Comparison of ENCODE assay signal across 31 mouse cellular contexts in genomic region chr9:27353082-27353481, GRCm38 (mm10). TPM values are rescaled to one million over a fixed set of nuclear protein-coding genes. Genes with fewer than 3 reads are reported as not detected.
A peak's percentile ranks its signal among the peaks of the same experiment; 100 is the strongest.
DNase-seq lines count a peak whose midpoint lies in the region; ATAC-seq and TF ChIP-seq lines count a peak whose summit lies in the region.
"Had no signal": no experiment of that assay in that cellular context is flagged by ENCODE, and none has a peak within 500 bp of the region (broad histone marks: within the 10 kb centered on the region; RNA-seq: fewer than 3 reads in every experiment).

No protein-coding gene starts in this region.

- no peaks in the 10 kb centered on the region for H3K9me3 ChIP-seq in forebrain, embryonic 15.5 days
- H3K9me3 ChIP-seq in forebrain, embryonic 12.5 days: no peaks in the 10 kb centered on the region
- H3K9me3 ChIP-seq in liver, embryonic 11.5 days (ENCODE audit: control insufficient read depth, low read length): no peaks in the 10 kb centered on the region
- H3K9me3 ChIP-seq: embryonic facial prominence, embryonic 12.5 days; embryonic facial prominence, embryonic 15.5 days; forebrain, embryonic 13.5 days; heart, embryonic 12.5 days; heart, embryonic 15.5 days had no signal

- TF ChIP-seq CTCF in liver, adult 2 months (IDR thresholded peaks at IDR 0.05; ENCODE audit: low read depth, low read length): no peak

- no peaks in the 10 kb centered on the region for H3K79me2 ChIP-seq in liver, adult 2 months (ENCODE audit: control insufficient read depth, insufficient read depth, low read length)

- H3K36me3 ChIP-seq in forebrain, embryonic 15.5 days: no peaks in the 10 kb centered on the region
- H3K36me3 ChIP-seq in forebrain, embryonic 12.5 days (replicated peaks): peaks cover 6% of the 10 kb centered on the region; the same call in 1 of the 2 replicates
- H3K36me3 ChIP-seq in liver, adult 2 months (ENCODE audit: control insufficient read depth, insufficient read depth, low read length): no peaks in the 10 kb centered on the region
- no peaks in the 10 kb centered on the region for H3K36me3 ChIP-seq in liver, embryonic 11.5 days (ENCODE audit: control insufficient read depth, insufficient read depth, low read length)
- H3K36me3 ChIP-seq: embryonic facial prominence, embryonic 12.5 days; embryonic facial prominence, embryonic 15.5 days; heart, embryonic 12.5 days; heart, embryonic 15.5 days had no signal

- no peak for TF ChIP-seq POLR2A in liver, adult 2 months (IDR thresholded peaks at IDR 0.05; ENCODE audit: extremely low read depth, insufficient read depth, low read length)

- H3K4me2 ChIP-seq in forebrain, embryonic 15.5 days (replicated peaks): no peak overlapping the region
- H3K4me2 ChIP-seq in forebrain, embryonic 12.5 days: no peak overlapping the region
- H3K4me2 ChIP-seq in liver, embryonic 11.5 days: no peak overlapping the region
- H3K4me2 ChIP-seq: embryonic facial prominence, embryonic 12.5 days; embryonic facial prominence, embryonic 15.5 days; forebrain, embryonic 13.5 days; heart, embryonic 12.5 days; heart, embryonic 15.5 days; hindbrain, embryonic 14.5 days had no signal

- no peaks in the 10 kb centered on the region for H3K27me3 ChIP-seq in forebrain, embryonic 15.5 days
- H3K27me3 ChIP-seq in forebrain, embryonic 12.5 days: no peaks in the 10 kb centered on the region
- H3K27me3 ChIP-seq in liver, adult 2 months (ENCODE audit: control insufficient read depth, insufficient read depth, low read length): no peaks in the 10 kb centered on the region
- H3K27me3 ChIP-seq in liver, embryonic 11.5 days (replicated peaks; ENCODE audit: control insufficient read depth, insufficient read depth, low read length): no peaks in the 10 kb centered on the region
- H3K27me3 ChIP-seq: embryonic facial prominence, embryonic 12.5 days; embryonic facial prominence, embryonic 15.5 days; forebrain, embryonic 13.5 days; heart, embryonic 12.5 days; heart, embryonic 15.5 days had no signal

- WGBS in forebrain, embryonic 15.5 days: 85% methylated on average over 7 of the region's 7 CpGs
- 90% methylated on average over 7 of the region's 7 CpGs for WGBS in forebrain, embryonic 12.5 days
- whole genome bisulfite sequencing in liver, adult 2 months: 71% methylated on average over 7 of the region's 7 CpGs
- WGBS in liver, embryonic 11.5 days: 80% methylated on average over 7 of the region's 7 CpGs

- no peak overlapping the region for H3K4me3 ChIP-seq in forebrain, embryonic 15.5 days
- no peak overlapping the region for H3K4me3 ChIP-seq in forebrain, embryonic 12.5 days (replicated peaks)
- H3K4me3 ChIP-seq in liver, adult 2 months (ENCODE audit: insufficient read depth, low read depth, low read length): no peak overlapping the region
- no peak overlapping the region for H3K4me3 ChIP-seq in liver, embryonic 11.5 days (ENCODE audit: low read depth, low read length)
- H3K4me3 ChIP-seq: embryonic facial prominence, embryonic 12.5 days; embryonic facial prominence, embryonic 15.5 days; forebrain, embryonic 13.5 days; gastrocnemius, adult 2 months; heart, embryonic 12.5 days; heart, embryonic 15.5 days had no signal

- H3K27ac ChIP-seq in forebrain, embryonic 15.5 days (replicated peaks): 0 out of 2 replicates have a peak overlapping the region, but pooled peaks have one; percentile 5
- H3K27ac ChIP-seq in forebrain, embryonic 12.5 days: no peak overlapping the region
- H3K27ac ChIP-seq in liver, adult 2 months (replicated peaks; ENCODE audit: insufficient read depth, low read depth, low read length): no peak overlapping the region
- no peak overlapping the region for H3K27ac ChIP-seq in liver, embryonic 11.5 days (ENCODE audit: low read depth, low read length)
- H3K27ac ChIP-seq: embryonic facial prominence, embryonic 12.5 days; embryonic facial prominence, embryonic 15.5 days; forebrain, embryonic 13.5 days; gastrocnemius, adult 2 months; heart, embryonic 15.5 days; hindbrain, embryonic 14.5 days; hindbrain, postnatal 0 days had no signal

- peak; percentile 30 for DNase-seq in heart, adult 11 months
- DNase-seq in heart, postnatal 4 days: no peak
- DNase-seq in liver, adult 2 months (ENCODE audit: extremely low read depth, low read depth, low spot score): peak; percentile 13
- DNase-seq in liver, embryonic 11.5 days (ENCODE audit: low spot score): no peak
- peak; percentile 63 for DNase-seq in brain, adult 2 months (ENCODE audit: low read depth, low spot score)
- DNase-seq in cerebellum, postnatal 4 days (ENCODE audit: low spot score in 2 of 2): no peak
- DNase-seq: adrenal gland, adult 8-10 months; adrenal gland, postnatal 25 days; cerebellum, adult 18-20 months; cerebellum, adult 9-10 months; cerebellum, postnatal 14 days; gastrocnemius, adult 2 months; gastrocnemius, postnatal 14 days; heart, adult 18-20 months; heart, postnatal 10 days; heart, postnatal 36 days had no signal

- 0 out of 2 replicates have a peak, but pooled peaks cover 3% of the 10 kb centered on the region for H3K4me1 ChIP-seq in forebrain, embryonic 15.5 days
- no peaks in the 10 kb centered on the region for H3K4me1 ChIP-seq in forebrain, embryonic 12.5 days
- no peaks in the 10 kb centered on the region for H3K4me1 ChIP-seq in liver, adult 2 months (ENCODE audit: control insufficient read depth, insufficient read depth, low read length)
- H3K4me1 ChIP-seq in liver, embryonic 11.5 days (replicated peaks; ENCODE audit: control insufficient read depth, insufficient read depth, low read length): no peaks in the 10 kb centered on the region
- H3K4me1 ChIP-seq: embryonic facial prominence, embryonic 12.5 days; embryonic facial prominence, embryonic 15.5 days; forebrain, embryonic 13.5 days; heart, embryonic 12.5 days; heart, embryonic 15.5 days had no signal

- ATAC-seq in forebrain, embryonic 15.5 days (replicated peaks): no peak
- ATAC-seq in forebrain, embryonic 12.5 days (ENCODE audit: low FRiP score): no peak
- no peak for ATAC-seq in liver, embryonic 11.5 days (replicated peaks; ENCODE audit: low FRiP score)
- ATAC-seq: activated CD4-positive, CD25-positive, alpha-beta regulatory T cell, adult 4 months; forebrain, embryonic 13.5 days; hindbrain, postnatal 0 days; inflammation-experienced regulatory T-cells, adult 6 months had no signal

- H3K9ac ChIP-seq in forebrain, embryonic 15.5 days (replicated peaks): no peak overlapping the region
- no peak overlapping the region for H3K9ac ChIP-seq in forebrain, embryonic 12.5 days
- H3K9ac ChIP-seq in liver, adult 2 months (ENCODE audit: low read depth, low read length): no peak overlapping the region
- no peak overlapping the region for H3K9ac ChIP-seq in liver, embryonic 11.5 days (ENCODE audit: low read depth, low read length)
- H3K9ac ChIP-seq: embryonic facial prominence, embryonic 12.5 days; embryonic facial prominence, embryonic 15.5 days; forebrain, embryonic 13.5 days; heart, embryonic 12.5 days; heart, embryonic 15.5 days; hindbrain, embryonic 14.5 days had no signal

RNA-seq across cellular contexts. Expression of gene Spata19, which starts 43.5 kb away (rescaled TPM):
- not detected in 2 replicates for polyA plus RNA-seq in forebrain, embryonic 15.5 days (2015; fragmentation: Nextera tagmentation; extraction: Ambion mirVana)
- not detected in 2 replicates for polyA plus RNA-seq in forebrain, embryonic 12.5 days (2016; fragmentation: Nextera tagmentation; extraction: Ambion mirVana)
- not detected for total RNA-seq in heart, postnatal 4 days (2021)
- not detected in 2 replicates for total RNA-seq in liver, adult 2 months (2014; rRNA removed)
- polyA plus RNA-seq in liver, adult 2 months (2012; rRNA removed): not detected in 2 replicates
- not detected in 2 replicates for polyA plus RNA-seq in liver, embryonic 11.5 days (2014; fragmentation: Nextera tagmentation; extraction: Ambion mirVana)
- total RNA-seq: adrenal gland, adult 8-10 months; adrenal gland, postnatal 25 days; common myeloid progenitor, adult 5-6 weeks; ES-E14; gastrocnemius, adult 2 months; gastrocnemius, postnatal 14 days; gastrocnemius, postnatal 4 days; heart, adult 18-20 months; heart, postnatal 10 days; heart, postnatal 36 days; hindbrain, postnatal 0 days had no signal
- polyA plus RNA-seq: activated CD4-positive, CD25-positive, alpha-beta regulatory T cell, adult 4 months; embryonic facial prominence, embryonic 12.5 days; embryonic facial prominence, embryonic 15.5 days; forebrain, embryonic 13.5 days; heart, embryonic 12.5 days; heart, embryonic 15.5 days; hindbrain, embryonic 11.5 days; hindbrain, postnatal 0 days; inflammation-experienced regulatory T-cells, adult 6 months had no signal

RNA-seq across cellular contexts. Expression of gene Igsf9b, which starts 54.1 kb away (rescaled TPM):
- 12.6 and 12.8 TPM in 2 replicates for polyA plus RNA-seq in forebrain, embryonic 15.5 days (2015; fragmentation: Nextera tagmentation; extraction: Ambion mirVana)
- 9.9 and 10.2 TPM in 2 replicates for polyA plus RNA-seq in forebrain, embryonic 12.5 days (2016; fragmentation: Nextera tagmentation; extraction: Ambion mirVana)
- 10 to 100 TPM; 15.9 to 19.4 TPM for total RNA-seq in heart, postnatal 4 days (2021)
- total RNA-seq in liver, adult 2 months (2014; rRNA removed): under 0.01 TPM in 2 replicates
- polyA plus RNA-seq in liver, adult 2 months (2012; rRNA removed): 0.01 TPM in 1 of 2 replicates, not detected in the other
- 0.25 and 0.48 TPM in 2 replicates for polyA plus RNA-seq in liver, embryonic 11.5 days (2014; fragmentation: Nextera tagmentation; extraction: Ambion mirVana)

Comparison
In these comparisons a context has a peak if more than half of its experiments do, and no peak if none do; other contexts are left out.
1. DNase-seq: peak in heart, adult 11 months (single experiment), liver, adult 2 months (single experiment) and brain, adult 2 months (single experiment); none in heart, postnatal 4 days (single experiment), liver, embryonic 11.5 days (single experiment) and cerebellum, postnatal 4 days (0 of 2).